Mouse (Mus musculus) limb, embryonic 14.5 days (tissue): ENCODE results near the gene Gm10803. TPM values are rescaled to one million over a fixed set of nuclear protein-coding genes. Genes with fewer than 3 reads are reported as not detected.
"Not testable (repeated sequence)": the region's sequence is repeated elsewhere in the genome, so short reads cannot be mapped to it uniquely, and the experiment has no call there.

Experiments used
- ATAC-seq: fragments of 200-750 bp; cut with Nextera tagmentation; 2 replicates; pipeline ENCODE4 v1.8.0; 2017; ENCODE audit warnings: low read depth, moderate number of reproducible peaks, moderate TSS enrichment; ENCODE audit not compliant: low FRiP score
- DNase-seq: peaks from one replicate; pipeline ENCODE4 v3.0.0-alpha.2; 2015; ENCODE audit warnings: low spot score
- H3K27ac ChIP-seq: fragments of 300-500 bp; sonication (generic); replicated peaks from 2 replicates; pipeline ENCODE4 v1.5.1; 2014; ENCODE audit warnings: low read depth, mild to moderate bottlenecking, low read length, moderate library complexity, mixed read lengths
- H3K27me3 ChIP-seq: fragments of 300-500 bp; sonication (generic); 2 replicates; pipeline ENCODE4 v1.6.1; 2014; ENCODE audit warnings: low read length, mixed read lengths; ENCODE audit not compliant: control insufficient read depth, insufficient read depth
- H3K36me3 ChIP-seq: fragments of 300-500 bp; sonication (generic); 2 replicates; pipeline ENCODE4 v1.6.1; 2014; ENCODE audit warnings: mild to moderate bottlenecking, low read length, moderate library complexity, mixed read lengths; ENCODE audit not compliant: control insufficient read depth, insufficient read depth
- H3K4me1 ChIP-seq: fragments of 300-500 bp; sonication (generic); 2 replicates; pipeline ENCODE4 v1.6.1; 2014; ENCODE audit warnings: antibody characterized with exemption, low read length, mixed read lengths; ENCODE audit not compliant: control insufficient read depth, insufficient read depth
- H3K4me2 ChIP-seq: fragments of 300-500 bp; sonication (generic); replicated peaks from 2 replicates; pipeline ENCODE4 v1.6.1; 2014; ENCODE audit warnings: low read depth, mild to moderate bottlenecking, low read length, moderate library complexity; ENCODE audit not compliant: severe bottlenecking
- H3K4me3 ChIP-seq: fragments of 300-500 bp; sonication (generic); replicated peaks from 2 replicates; pipeline ENCODE4 v1.5.1; 2014; ENCODE audit warnings: low read length
- H3K9ac ChIP-seq: fragments of 300-500 bp; sonication (generic); 2 replicates; pipeline ENCODE4 v1.6.1; 2014; ENCODE audit warnings: mild to moderate bottlenecking, low read depth, low read length, moderate library complexity; ENCODE audit not compliant: severe bottlenecking
- H3K9me3 ChIP-seq: fragments of 300-500 bp; sonication (generic); 2 replicates; pipeline ENCODE4 v1.6.1; 2016; ENCODE audit warnings: low read length; ENCODE audit not compliant: control insufficient read depth
- POLR2A ChIP-seq: fragments of 200-500 bp; IDR thresholded peaks from 2 replicates; pipeline ENCODE4 v1.8.0; 2012; ENCODE audit warnings: inconsistent platforms, mild to moderate bottlenecking, moderate library complexity, borderline replicate concordance; ENCODE audit not compliant: insufficient read depth, insufficient read length; ENCODE audit errors: extremely low read depth
- WGBS: fragments of 180-500 bp; shearing (Covaris S2); extraction: QIAGEN DNeasy Blood & Tissue Kit; methylation state at CpG from one replicate; pipeline ENCODE4 v1.1.7; 2014; 5-methylcytosine and 5-hydroxymethylcytosine counted together
- polyA plus RNA-seq, 2 experiments: library from polyadenylated mRNA; depleted of rRNA in 1 of 2; stranded (reverse) in 1 of 2; unstranded in 1 of 2; fragments of >200 nt; fragmentation: Nextera tagmentation in 1 of 2; extraction: Ambion mirVana in 1 of 2; gene quantifications; 2 replicates each; pipeline versions ENCODE4 v1.2.1 to v1.2.3; 2012 to 2014

The Gm10803 gene
- polyA plus RNA-seq (2012; rRNA removed) (0.03 TPM in 1 of 2 replicates, not detected in the other), polyA plus RNA-seq (2014; fragmentation: Nextera tagmentation; extraction: Ambion mirVana) (not detected in 2 replicates)

GRCm38 (mm10) chr2:93560268-93560667 is at the start of gene Gm10803:
Gene Gm10803, plus strand, starts transcription at chr2:93560568.
- ATAC-seq, H3K27me3 ChIP-seq, H3K9ac ChIP-seq, H3K4me3 ChIP-seq, DNase-seq, H3K4me2 ChIP-seq, H3K4me1 ChIP-seq, H3K36me3 ChIP-seq, H3K27ac ChIP-seq, H3K9me3 ChIP-seq: not testable (repeated sequence)
- 83% methylated on average over 2 of the region's 2 CpGs for WGBS

- 82% methylated on average over 1 of the region's 1 CpGs for WGBS
- ATAC-seq, result no peak
Measured at GRCm38 (mm10) chr2:93510839-93511238, 49.5 kb upstream of the Gm10803 start.

GRCm38 (mm10) chr2:93512130-93512529 is 48.2 kb upstream of the Gm10803 start:
- TF ChIP-seq POLR2A, result no peak
- Histone ChIP-seq H3K4me1 (0 out of 2 replicates have a peak, but pooled peaks cover 2% of the 10 kb centered on the region), H3K4me3 (no peak overlapping the region), H3K9me3 (no peaks in the 10 kb centered on the region), H3K9ac (no peak overlapping the region), H3K36me3 (no peaks in the 10 kb centered on the region), H3K27ac (no peak overlapping the region), H3K27me3 (no peaks in the 10 kb centered on the region), H3K4me2 (no peak overlapping the region)
- ATAC-seq, result no peak
- no peak for DNase-seq
- 65% methylated on average over 7 of the region's 7 CpGs for WGBS

More at GRCm38 (mm10) chr2:93510839-93511238, 49.5 kb upstream of the Gm10803 start:
- no peaks in the 10 kb centered on the region for H3K4me1 ChIP-seq
- H3K4me3 ChIP-seq, result no peak overlapping the region
- DNase-seq, result no peak
- H3K27me3 ChIP-seq, result no peaks in the 10 kb centered on the region
- H3K9me3 ChIP-seq, result no peaks in the 10 kb centered on the region
- no peak overlapping the region for H3K4me2 ChIP-seq
- no peak for TF ChIP-seq POLR2A
- no peak overlapping the region for H3K27ac ChIP-seq
- no peak overlapping the region for H3K9ac ChIP-seq
- H3K36me3 ChIP-seq, result no peaks in the 10 kb centered on the region

- DNase-seq (no peak), ATAC-seq (no peak)
- 77% methylated on average over 4 of the region's 4 CpGs for WGBS
- Histone ChIP-seq H3K4me3 (no peak overlapping the region), H3K36me3 (no peaks in the 10 kb centered on the region), H3K4me2 (no peak overlapping the region), H3K9ac (no peak overlapping the region), H3K27ac (no peak overlapping the region), H3K9me3 (no peaks in the 10 kb centered on the region), H3K27me3 (no peaks in the 10 kb centered on the region), H3K4me1 (0 out of 2 replicates have a peak, but pooled peaks cover 2% of the 10 kb centered on the region)
- no peak for TF ChIP-seq POLR2A
Measured at GRCm38 (mm10) chr2:93515246-93515645, 45.1 kb upstream of the Gm10803 start.

GRCm38 (mm10) chr2:93521042-93521441 is 39.3 kb upstream of the Gm10803 start:
- Histone ChIP-seq H3K9me3 (no peaks in the 10 kb centered on the region), H3K4me1 (peaks cover 25% of the 10 kb centered on the region), H3K9ac (no peak overlapping the region), H3K4me3 (no peak overlapping the region), H3K27ac (no peak overlapping the region), H3K4me2 (no peak overlapping the region), H3K27me3 (no peaks in the 10 kb centered on the region), H3K36me3 (no peaks in the 10 kb centered on the region)
- TF ChIP-seq POLR2A, result no peak
- 77% methylated on average over 4 of the region's 4 CpGs for WGBS
- DNase-seq (no peak), ATAC-seq (no peak)

- no peak for TF ChIP-seq POLR2A
- WGBS, result 63% methylated on average over 6 of the region's 6 CpGs
- Histone ChIP-seq H3K9me3 (no peaks in the 10 kb centered on the region), H3K36me3 (no peaks in the 10 kb centered on the region), H3K4me2 (no peak overlapping the region), H3K27me3 (no peaks in the 10 kb centered on the region), H3K4me1 (peaks cover 23% of the 10 kb centered on the region), H3K27ac (no peak overlapping the region), H3K4me3 (no peak overlapping the region), H3K9ac (no peak overlapping the region)
- ATAC-seq, result no peak
- no peak for DNase-seq
Measured at GRCm38 (mm10) chr2:93521571-93521970, 38.8 kb upstream of the Gm10803 start.
